Mouse (Mus musculus): ENCODE results near the gene Cbx2. TPM values are rescaled to one million over a fixed set of nuclear protein-coding genes. Genes with fewer than 3 reads are reported as not detected.

Gene Cbx2
- polyA plus RNA-seq, 1 experiment from 2014 or later, result 23.8 TPM

- no peak within 1 kb of the TSS for H3K9ac ChIP-seq (ENCODE audit: low read depth, low read length)
- H3K27ac ChIP-seq (ENCODE audit: low read depth, low read length), result no peak within 1 kb of the TSS
- H3K4me1 ChIP-seq (ENCODE audit: control insufficient read depth, insufficient read depth, low read length), result peaks cover 13% of the 10 kb centered on the region
- no peaks in the 10 kb centered on the region for H3K9me3 ChIP-seq (replicated peaks; ENCODE audit: control insufficient read depth, low read length)
- no peak within 1 kb of the TSS for H3K4me2 ChIP-seq
- H3K27me3 ChIP-seq (ENCODE audit: control insufficient read depth, insufficient read depth, low read length), result no peaks in the 10 kb centered on the region
- H3K4me3 ChIP-seq (ENCODE audit: low read depth, low read length), result no peak within 1 kb of the TSS
- H3K36me3 ChIP-seq (ENCODE audit: control insufficient read depth, insufficient read depth, low read length), result no peaks in the 10 kb centered on the region
- WGBS (ENCODE audit: insufficient replicate concordance), result 75% methylated on average over 10 of the region's 10 CpGs
- ATAC-seq (replicated peaks; ENCODE audit: insufficient number of reproducible peaks, low FRiP score, low TSS enrichment), result no peak
These were observed 34.8 kb upstream of the Cbx2 start, which contains the start of gene Enpp7 for GRCm38 (mm10) chr11:118987999-118988398. Gene Enpp7 (plus strand): TSS chr11:118988188.

DNA sequence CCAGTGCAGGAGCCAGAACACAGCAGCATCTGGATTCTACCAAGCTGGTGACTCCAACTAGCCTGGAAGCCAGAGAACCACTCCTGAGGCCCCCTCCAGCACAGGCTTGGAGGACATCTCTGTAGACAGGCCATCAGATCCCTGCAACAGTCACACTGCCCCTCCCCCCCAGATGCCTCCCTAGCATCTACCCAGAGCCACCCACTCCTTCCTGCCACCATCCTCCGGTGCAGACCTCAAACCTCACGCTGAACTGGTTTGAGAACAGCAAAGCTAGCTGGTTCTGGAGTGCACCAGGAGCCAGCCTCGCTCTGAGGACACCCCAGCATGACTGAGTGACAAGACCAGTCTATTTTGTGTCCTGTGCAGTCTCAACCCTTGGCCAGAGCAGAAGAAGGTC, 30.0 kb upstream of the Cbx2 start:
- H3K27me3 ChIP-seq (ENCODE audit: control insufficient read depth, insufficient read depth, low read length), result peaks cover 4% of the 10 kb centered on the region; the same call in 1 of the 2 replicates
- H3K36me3 ChIP-seq (ENCODE audit: control insufficient read depth, insufficient read depth, low read length), result no peaks in the 10 kb centered on the region
- no peak for ATAC-seq (replicated peaks; ENCODE audit: insufficient number of reproducible peaks, low FRiP score, low TSS enrichment)
- H3K9me3 ChIP-seq (replicated peaks; ENCODE audit: control insufficient read depth, low read length), result no peaks in the 10 kb centered on the region
- H3K27ac ChIP-seq (ENCODE audit: low read depth, low read length), result no peak overlapping the region
- H3K9ac ChIP-seq (ENCODE audit: low read depth, low read length), result no peak overlapping the region
- no peak overlapping the region for H3K4me2 ChIP-seq
- H3K4me1 ChIP-seq (ENCODE audit: control insufficient read depth, insufficient read depth, low read length), result no peaks in the 10 kb centered on the region
- 52% methylated on average over 3 of the region's 3 CpGs for WGBS (ENCODE audit: insufficient replicate concordance)
- no peak overlapping the region for H3K4me3 ChIP-seq (ENCODE audit: low read depth, low read length)

GRCm38 (mm10) chr11:118995448-118995847, 27.3 kb upstream of the Cbx2 start:
- Histone ChIP-seq H3K4me3 (ENCODE audit: low read depth, low read length) (no peak overlapping the region), H3K9ac (ENCODE audit: low read depth, low read length) (no peak overlapping the region), H3K4me2 (no peak overlapping the region), H3K4me1 (ENCODE audit: control insufficient read depth, insufficient read depth, low read length) (no peaks in the 10 kb centered on the region), H3K27me3 (ENCODE audit: control insufficient read depth, insufficient read depth, low read length) (peaks cover 27% of the 10 kb centered on the region), H3K27ac (ENCODE audit: low read depth, low read length) (no peak overlapping the region), H3K9me3 (replicated peaks; ENCODE audit: control insufficient read depth, low read length) (no peaks in the 10 kb centered on the region), H3K36me3 (ENCODE audit: control insufficient read depth, insufficient read depth, low read length) (no peaks in the 10 kb centered on the region)
- 0 out of 2 replicates have a peak, but pooled peaks have one; percentile 18 for ATAC-seq (replicated peaks; ENCODE audit: insufficient number of reproducible peaks, low FRiP score, low TSS enrichment)
- 32% methylated on average over 4 of the region's 4 CpGs for WGBS (ENCODE audit: insufficient replicate concordance)

DNA sequence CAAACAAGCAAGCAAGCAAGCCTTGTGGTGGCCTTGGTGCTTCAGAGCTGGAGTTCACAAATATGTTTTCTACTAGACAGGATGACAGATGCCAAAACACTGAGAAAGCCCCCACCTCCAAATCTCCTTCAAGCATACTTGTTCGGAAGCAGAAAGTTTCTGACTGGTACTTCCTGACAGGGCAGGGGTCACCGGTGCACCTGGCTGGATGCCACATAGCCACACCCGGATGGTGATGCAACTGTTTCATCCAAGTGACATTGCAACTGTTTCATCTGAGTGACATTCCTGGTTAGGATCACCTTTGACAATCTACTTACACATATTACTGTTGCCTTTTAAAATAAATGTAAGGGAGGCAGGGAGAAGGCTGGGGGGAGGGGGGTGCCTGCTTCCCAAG, 25.6 kb upstream of the Cbx2 start:
- Histone ChIP-seq H3K4me3 (ENCODE audit: low read depth, low read length) (no peak overlapping the region), H3K4me2 (no peak overlapping the region), H3K9me3 (replicated peaks; ENCODE audit: control insufficient read depth, low read length) (no peaks in the 10 kb centered on the region; the same call in 1 of the 2 replicates), H3K36me3 (ENCODE audit: control insufficient read depth, insufficient read depth, low read length) (no peaks in the 10 kb centered on the region), H3K4me1 (ENCODE audit: control insufficient read depth, insufficient read depth, low read length) (no peaks in the 10 kb centered on the region), H3K9ac (ENCODE audit: low read depth, low read length) (no peak overlapping the region), H3K27me3 (ENCODE audit: control insufficient read depth, insufficient read depth, low read length) (peaks cover 31% of the 10 kb centered on the region), H3K27ac (ENCODE audit: low read depth, low read length) (no peak overlapping the region)
- 70% methylated on average over 3 of the region's 3 CpGs for WGBS (ENCODE audit: insufficient replicate concordance)
- no peak for ATAC-seq (replicated peaks; ENCODE audit: insufficient number of reproducible peaks, low FRiP score, low TSS enrichment)

DNA sequence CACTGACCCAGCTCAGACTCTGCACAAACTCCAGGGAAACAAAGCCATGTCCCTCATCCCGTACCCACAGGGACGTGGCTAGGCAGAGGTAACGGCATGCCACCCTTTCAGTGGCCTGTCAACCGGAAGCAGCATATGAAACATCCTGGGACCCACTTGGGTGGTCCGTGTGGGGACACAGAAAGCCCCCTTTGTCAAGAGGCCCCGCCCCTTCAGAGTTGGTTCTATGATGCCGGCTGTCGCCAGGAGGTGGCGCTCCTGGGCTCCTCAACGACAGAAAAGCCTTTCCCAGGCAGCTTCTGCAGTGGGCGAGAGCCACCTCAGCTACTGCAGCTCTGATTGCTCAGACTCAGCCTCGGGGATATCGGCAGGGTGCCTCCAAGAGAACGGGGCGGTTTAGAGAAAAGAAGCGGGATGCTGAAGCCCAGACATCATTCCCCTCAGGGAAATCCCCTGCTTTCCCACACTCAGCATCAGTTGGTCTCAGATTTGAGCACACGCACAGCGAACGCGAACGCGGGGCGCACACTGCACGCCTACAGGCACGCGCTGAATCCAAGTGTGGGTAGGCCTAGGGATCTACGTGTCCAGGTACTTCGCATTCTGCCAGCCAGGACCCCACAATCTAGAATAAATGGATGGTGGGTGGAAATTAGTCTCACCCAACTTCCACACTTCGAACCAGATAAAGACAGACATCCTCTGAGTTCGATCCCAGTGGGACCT, 24.1 kb upstream of the Cbx2 start:
- no peak for ATAC-seq (replicated peaks; ENCODE audit: insufficient number of reproducible peaks, low FRiP score, low TSS enrichment)
- H3K4me3 ChIP-seq (ENCODE audit: low read depth, low read length), result peak overlapping the region; percentile 15; the same call in 1 of the 2 replicates
- 7% methylated on average over 30 of the region's 30 CpGs for WGBS (ENCODE audit: insufficient replicate concordance)
- no peaks in the 10 kb centered on the region for H3K4me1 ChIP-seq (ENCODE audit: control insufficient read depth, insufficient read depth, low read length)
- peak overlapping the region; percentile 60 for H3K4me2 ChIP-seq
- H3K36me3 ChIP-seq (ENCODE audit: control insufficient read depth, insufficient read depth, low read length), result no peaks in the 10 kb centered on the region
- H3K9ac ChIP-seq (ENCODE audit: low read depth, low read length), result no peak overlapping the region
- no peaks in the 10 kb centered on the region; the same call in 1 of the 2 replicates for H3K9me3 ChIP-seq (replicated peaks; ENCODE audit: control insufficient read depth, low read length)
- peaks cover 28% of the 10 kb centered on the region for H3K27me3 ChIP-seq (ENCODE audit: control insufficient read depth, insufficient read depth, low read length)
- no peak overlapping the region for H3K27ac ChIP-seq (ENCODE audit: low read depth, low read length)

DNA sequence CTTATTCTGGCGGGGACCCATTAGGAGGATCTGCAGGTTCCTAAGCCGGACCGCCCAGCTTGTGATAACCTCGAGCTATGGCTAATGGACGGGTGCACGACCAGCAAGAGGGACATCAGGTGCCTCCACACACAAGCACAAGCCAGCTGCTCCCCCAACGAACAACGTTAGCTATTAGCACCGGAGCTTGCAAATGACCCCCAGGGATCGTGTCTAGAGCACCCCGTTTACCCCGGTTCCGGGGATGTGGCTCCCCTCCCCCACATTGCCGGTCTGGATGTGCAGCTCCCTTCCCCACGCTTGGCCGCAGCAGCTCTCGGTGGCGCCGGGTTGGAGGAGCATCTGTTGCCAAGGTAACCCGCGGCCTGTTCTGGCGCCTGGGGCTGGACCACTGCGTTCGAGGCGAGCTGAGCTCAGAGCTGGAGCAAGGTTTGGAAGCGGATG, 23.4 kb upstream of the Cbx2 start:
- no peak for ATAC-seq (replicated peaks; ENCODE audit: insufficient number of reproducible peaks, low FRiP score, low TSS enrichment)
- WGBS (ENCODE audit: insufficient replicate concordance), result 7% methylated on average over 26 of the region's 26 CpGs
- Histone ChIP-seq H3K4me1 (ENCODE audit: control insufficient read depth, insufficient read depth, low read length) (no peaks in the 10 kb centered on the region), H3K4me3 (ENCODE audit: low read depth, low read length) (no peak overlapping the region), H3K9me3 (replicated peaks; ENCODE audit: control insufficient read depth, low read length) (no peaks in the 10 kb centered on the region; the same call in 1 of the 2 replicates), H3K9ac (ENCODE audit: low read depth, low read length) (no peak overlapping the region), H3K36me3 (ENCODE audit: control insufficient read depth, insufficient read depth, low read length) (no peaks in the 10 kb centered on the region), H3K27ac (ENCODE audit: low read depth, low read length) (no peak overlapping the region), H3K4me2 (peak overlapping the region; percentile 60), H3K27me3 (ENCODE audit: control insufficient read depth, insufficient read depth, low read length) (peaks cover 27% of the 10 kb centered on the region)

- peaks cover 27% of the 10 kb centered on the region for H3K27me3 ChIP-seq (ENCODE audit: control insufficient read depth, insufficient read depth, low read length)
- no peak overlapping the region for H3K4me3 ChIP-seq (ENCODE audit: low read depth, low read length)
- H3K27ac ChIP-seq (ENCODE audit: low read depth, low read length), result no peak overlapping the region
- WGBS (ENCODE audit: insufficient replicate concordance), result 49% methylated on average over 2 of the region's 2 CpGs
- H3K4me2 ChIP-seq, result no peak overlapping the region
- ATAC-seq (replicated peaks; ENCODE audit: insufficient number of reproducible peaks, low FRiP score, low TSS enrichment), result no peak
- H3K9ac ChIP-seq (ENCODE audit: low read depth, low read length), result no peak overlapping the region
- H3K4me1 ChIP-seq (ENCODE audit: control insufficient read depth, insufficient read depth, low read length), result no peaks in the 10 kb centered on the region
- no peaks in the 10 kb centered on the region for H3K36me3 ChIP-seq (ENCODE audit: control insufficient read depth, insufficient read depth, low read length)
- H3K9me3 ChIP-seq (replicated peaks; ENCODE audit: control insufficient read depth, low read length), result no peaks in the 10 kb centered on the region; the same call in 1 of the 2 replicates
These were observed 21.9 kb upstream of the Cbx2 start for GRCm38 (mm10) chr11:119000877-119001276.

DNA sequence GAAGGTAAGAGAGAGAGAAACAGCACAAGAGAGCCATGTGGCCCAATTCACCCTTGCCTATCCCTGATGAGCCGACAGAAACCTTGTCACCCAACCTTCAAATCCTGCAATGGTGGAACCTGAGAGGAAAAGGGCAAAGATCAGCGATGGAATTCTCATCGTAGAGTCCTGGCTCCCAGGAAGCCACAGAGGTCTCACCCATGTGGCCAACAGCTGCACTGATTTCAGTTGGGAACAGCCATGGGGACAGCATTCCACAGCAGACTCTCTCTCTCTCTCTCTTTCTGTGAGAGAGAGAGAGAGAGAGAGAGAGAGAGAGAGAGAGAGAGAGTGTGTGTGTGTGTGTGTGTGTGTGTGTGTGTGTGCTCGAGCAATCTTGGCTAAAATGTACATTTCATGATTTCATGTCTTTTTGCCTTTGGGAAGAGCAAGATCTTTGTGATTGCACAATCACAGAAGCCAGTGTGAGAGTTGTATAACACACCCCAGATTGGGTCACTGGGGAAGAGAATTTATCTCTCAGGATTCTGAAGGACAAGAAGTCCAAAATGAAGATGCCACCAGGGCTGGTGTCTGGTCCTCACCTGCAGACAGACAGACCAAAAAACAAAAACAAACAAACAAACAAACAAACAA, 21.2 kb upstream of the Cbx2 start:
- H3K27me3 ChIP-seq (ENCODE audit: control insufficient read depth, insufficient read depth, low read length), result peaks cover 27% of the 10 kb centered on the region
- 64% methylated on average over 4 of the region's 4 CpGs for WGBS (ENCODE audit: insufficient replicate concordance)

More for the DNA sequence above, 21.2 kb upstream of the Cbx2 start:
- no peaks in the 10 kb centered on the region for H3K36me3 ChIP-seq (ENCODE audit: control insufficient read depth, insufficient read depth, low read length)
- H3K9ac ChIP-seq (ENCODE audit: low read depth, low read length), result no peak overlapping the region
- H3K4me1 ChIP-seq (ENCODE audit: control insufficient read depth, insufficient read depth, low read length), result no peaks in the 10 kb centered on the region
- no peak overlapping the region for H3K27ac ChIP-seq (ENCODE audit: low read depth, low read length)
- H3K4me2 ChIP-seq, result no peak overlapping the region
- ATAC-seq (replicated peaks; ENCODE audit: insufficient number of reproducible peaks, low FRiP score, low TSS enrichment), result no peak
- no peaks in the 10 kb centered on the region; the same call in 1 of the 2 replicates for H3K9me3 ChIP-seq (replicated peaks; ENCODE audit: control insufficient read depth, low read length)
- no peak overlapping the region for H3K4me3 ChIP-seq (ENCODE audit: low read depth, low read length)
